Mouse (Mus musculus): ENCODE measurements at regions not wholly inside any gene's neighbourhood (a gene's known extent, or its start where the extent isn't known, plus 50 kb on each side); places are given as distances from the start of the nearest gene placed in this dataset.

DNA sequence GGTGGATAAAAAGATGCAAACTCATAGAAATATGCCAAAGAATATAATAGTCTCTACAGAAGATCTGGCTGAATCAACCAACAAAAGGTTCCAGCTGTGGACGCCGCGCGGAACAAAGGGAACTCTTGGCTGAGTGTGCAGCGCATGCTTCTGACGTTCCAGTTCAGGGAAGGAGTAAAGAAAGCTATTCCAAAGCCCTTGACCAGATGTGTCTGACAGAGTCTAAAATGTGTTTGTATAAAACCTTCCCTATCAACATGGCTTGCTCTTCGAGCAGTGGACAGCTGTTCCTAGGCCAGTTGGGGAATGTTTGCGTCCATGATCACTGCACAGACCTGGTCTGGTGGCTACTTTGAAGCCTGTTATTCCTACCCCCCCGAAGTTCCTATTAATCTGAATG lies 442.4 kb downstream of the Bmp2 start:
- H3K9ac ChIP-seq (ENCODE audit: control insufficient read depth, low read depth, low read length, poor library complexity, severe bottlenecking) = no peak overlapping the region
- no peaks in the 10 kb centered on the region for H3K27me3 ChIP-seq (ENCODE audit: control insufficient read depth in 1 of 2, insufficient read depth in 2 of 2, low read length in 2 of 2)
- H3K27ac ChIP-seq (ENCODE audit: control insufficient read depth, low read depth, low read length) = no peak overlapping the region
- no peak for DNase-seq (ENCODE audit: low read depth, low spot score)
- no peak overlapping the region for H3K4me3 ChIP-seq (ENCODE audit: control insufficient read depth in 1 of 2, insufficient read depth in 1 of 2, low read depth in 2 of 2, low read length in 2 of 2)
- no peaks in the 10 kb centered on the region for H3K9me3 ChIP-seq (replicated peaks; ENCODE audit: insufficient read depth, low read length)
- H3K36me3 ChIP-seq (ENCODE audit: control insufficient read depth in 1 of 2, insufficient read depth in 2 of 2, low read length in 2 of 2) = no peaks in the 10 kb centered on the region
- no peaks in the 10 kb centered on the region for H3K4me1 ChIP-seq (ENCODE audit: control insufficient read depth in 1 of 2, insufficient read depth in 2 of 2, low read length in 2 of 2)
- no peak for TF ChIP-seq POLR2AphosphoS5 (IDR thresholded peaks at IDR 0.05; ENCODE audit: borderline replicate concordance, low read depth, low read length)
- TF ChIP-seq CTCF (IDR thresholded peaks at IDR 0.05 in 2 of 3, conservative IDR thresholded peaks at IDR 0.05 in 1 of 3; ENCODE audit: control insufficient read depth in 1 of 3, insufficient read depth in 1 of 3, low read depth in 2 of 3, low read length in 3 of 3, poor library complexity in 1 of 3, severe bottlenecking in 1 of 3) = no peak
- no peak for TF ChIP-seq MYB (IDR thresholded peaks at IDR 0.05; ENCODE audit: low read depth, low read length)
- TF ChIP-seq JUND (IDR thresholded peaks at IDR 0.05; ENCODE audit: low read depth, low read length) = no peak
- TF ChIP-seq ZNF384 (IDR thresholded peaks at IDR 0.05; ENCODE audit: low read depth, low read length) = no peak
- no peak for TF ChIP-seq NRF1 (IDR thresholded peaks at IDR 0.05; ENCODE audit: insufficient read depth, low read depth, low read length, poor library complexity, severe bottlenecking)
- no peak for TF ChIP-seq ZKSCAN1 (IDR thresholded peaks at IDR 0.05; ENCODE audit: low read depth, low read length)
- H3K79me2 ChIP-seq (ENCODE audit: control insufficient read depth, insufficient read depth, low read length, poor library complexity) = no peaks in the 10 kb centered on the region

GRCm38 (mm10) chr2:133987671-133988070 lies 435.7 kb downstream of the Bmp2 start:
- H3K4me3 ChIP-seq (ENCODE audit: control insufficient read depth in 1 of 2, insufficient read depth in 1 of 2, low read depth in 2 of 2, low read length in 2 of 2) = no peak overlapping the region
- no peak overlapping the region for H3K27ac ChIP-seq (ENCODE audit: control insufficient read depth, low read depth, low read length)
- no peaks in the 10 kb centered on the region for H3K9me3 ChIP-seq (replicated peaks; ENCODE audit: insufficient read depth, low read length)
- no peaks in the 10 kb centered on the region for H3K27me3 ChIP-seq (ENCODE audit: control insufficient read depth in 1 of 2, insufficient read depth in 2 of 2, low read length in 2 of 2)
- TF ChIP-seq ZMIZ1 (IDR thresholded peaks at IDR 0.05; ENCODE audit: low read depth, low read length) = no peak
- no peak for TF ChIP-seq BHLHE40 (IDR thresholded peaks at IDR 0.05; ENCODE audit: borderline replicate concordance, low read depth, low read length)
- TF ChIP-seq MAX (IDR thresholded peaks at IDR 0.05; ENCODE audit: low read length) = no peak
- TF ChIP-seq MYC (IDR thresholded peaks at IDR 0.05; ENCODE audit: low read depth, low read length) = no peak
- TF ChIP-seq CHD2 (IDR thresholded peaks at IDR 0.05; ENCODE audit: low read length) = no peak
- no peak for TF ChIP-seq RAD21 (IDR thresholded peaks at IDR 0.05; ENCODE audit: low read depth, low read length)
- no peak for TF ChIP-seq ZNF384 (IDR thresholded peaks at IDR 0.05; ENCODE audit: low read depth, low read length)
- TF ChIP-seq GATA1 (IDR thresholded peaks at IDR 0.05; ENCODE audit: low read depth, low read length) = no peak
- no peak for TF ChIP-seq SMC3 (IDR thresholded peaks at IDR 0.05; ENCODE audit: low read depth, low read length)
- TF ChIP-seq E2F4 (IDR thresholded peaks at IDR 0.05; ENCODE audit: borderline replicate concordance, low read depth, low read length) = no peak
- no peaks in the 10 kb centered on the region for H3K79me2 ChIP-seq (ENCODE audit: control insufficient read depth, insufficient read depth, low read length, poor library complexity)
- no peaks in the 10 kb centered on the region for H3K4me1 ChIP-seq (ENCODE audit: control insufficient read depth in 1 of 2, insufficient read depth in 2 of 2, low read length in 2 of 2)
- no peak for DNase-seq (ENCODE audit: low read depth, low spot score)
- H3K36me3 ChIP-seq (ENCODE audit: control insufficient read depth in 1 of 2, insufficient read depth in 2 of 2, low read length in 2 of 2) = no peaks in the 10 kb centered on the region
- no peak overlapping the region for H3K9ac ChIP-seq (ENCODE audit: control insufficient read depth, low read depth, low read length, poor library complexity, severe bottlenecking)

Measured in MEL (cell line).